Mouse (Mus musculus) large intestine, adult 2 months (tissue): ENCODE measurements around the gene Pmpca. TPM values are rescaled to one million over a fixed set of nuclear protein-coding genes. Genes with fewer than 3 reads are reported as not detected.

Experiments
- DNase-seq: peaks from one replicate; pipeline ENCODE4 v3.0.0-alpha.2; 2012; ENCODE audit warnings: low read depth, low spot score
- WGBS: fragments of 180-500 bp; shearing (Covaris S2); methylation state at CpG from one replicate; pipeline ENCODE4 v1.1.7; 2018; 5-methylcytosine and 5-hydroxymethylcytosine counted together
- polyA plus RNA-seq: library from polyadenylated mRNA; depleted of rRNA; stranded (reverse); fragments of >200 nt; gene quantifications from 2 replicates; pipeline ENCODE4 v1.2.3, GENCODE M21; 2012

The Pmpca gene
- polyA plus RNA-seq, 1 experiment: 32.9 TPM

- DNase-seq: no peak
Measured at GRCm38 (mm10) chr2:26417066-26417465, 27.9 kb downstream of the Pmpca start.

DNA sequence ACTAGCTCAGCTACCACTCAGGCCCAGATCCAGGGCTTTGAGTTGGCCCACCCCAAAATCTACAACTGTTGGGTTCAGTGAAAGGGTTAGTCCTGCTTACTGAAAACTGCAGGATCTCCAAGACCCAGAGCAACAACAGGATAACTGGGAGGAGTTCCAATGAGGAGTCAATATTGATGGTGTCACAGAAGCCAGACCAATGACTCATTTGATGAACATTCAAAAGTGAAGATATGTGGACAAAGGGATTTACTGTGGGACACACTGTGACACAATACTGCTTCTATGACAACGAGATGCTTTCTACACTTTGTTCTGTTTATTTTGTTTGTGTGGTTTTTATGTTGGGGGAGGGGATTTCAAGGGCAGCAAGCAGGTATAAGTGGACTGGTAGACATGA is 29.0 kb downstream of the Pmpca start:
- WGBS: 59% methylated on average over 1 of the region's 1 CpGs
- no peak for DNase-seq

DNA sequence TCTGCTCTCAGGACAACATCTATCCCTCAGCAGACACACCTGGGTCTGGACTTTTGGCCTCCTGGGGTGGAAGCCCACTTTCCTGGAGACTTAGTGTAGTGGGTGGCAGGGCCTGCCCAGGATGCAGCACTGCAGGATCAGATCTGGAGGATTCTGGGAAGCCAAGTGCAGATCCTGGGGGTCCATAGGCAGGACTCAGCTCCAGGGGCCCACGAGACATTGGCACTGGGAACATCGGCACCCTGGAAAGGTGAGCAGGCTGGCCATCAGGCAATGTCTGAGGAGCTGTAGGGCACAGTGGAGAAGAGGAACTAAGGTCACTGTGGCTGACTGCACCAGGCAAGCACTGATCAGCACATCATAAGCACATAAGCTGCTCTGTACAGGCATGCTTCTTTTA is 32.8 kb downstream of the Pmpca start:
- 100% methylated on average over 2 of the region's 2 CpGs for WGBS
- DNase-seq: no peak

DNA sequence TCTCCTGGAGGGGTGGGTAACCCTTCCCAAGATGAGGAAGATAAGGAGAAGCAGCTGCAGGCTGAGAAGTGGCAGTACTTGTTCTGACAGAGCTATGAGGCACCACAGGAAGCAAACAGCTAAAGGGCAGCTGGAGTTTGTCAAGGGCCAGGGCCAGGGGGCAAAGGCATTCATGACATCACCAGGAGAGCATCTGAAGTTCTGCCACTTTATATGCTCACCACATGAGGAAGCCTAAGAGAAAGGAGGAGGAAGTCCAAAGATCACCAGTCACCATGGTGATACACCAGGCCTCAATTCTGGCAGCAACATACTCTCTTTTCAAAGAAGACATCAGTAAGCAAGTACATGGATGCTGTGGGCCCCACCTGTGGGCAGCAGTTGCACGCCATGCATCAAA is 33.9 kb downstream of the Pmpca start:
- 58% methylated on average over 1 of the region's 1 CpGs for WGBS
- no peak for DNase-seq

- no peak for DNase-seq
- 97% methylated on average over 2 of the region's 2 CpGs for WGBS
Measured at GRCm38 (mm10) chr2:26424541-26424940, 35.4 kb downstream of the Pmpca start.

DNA sequence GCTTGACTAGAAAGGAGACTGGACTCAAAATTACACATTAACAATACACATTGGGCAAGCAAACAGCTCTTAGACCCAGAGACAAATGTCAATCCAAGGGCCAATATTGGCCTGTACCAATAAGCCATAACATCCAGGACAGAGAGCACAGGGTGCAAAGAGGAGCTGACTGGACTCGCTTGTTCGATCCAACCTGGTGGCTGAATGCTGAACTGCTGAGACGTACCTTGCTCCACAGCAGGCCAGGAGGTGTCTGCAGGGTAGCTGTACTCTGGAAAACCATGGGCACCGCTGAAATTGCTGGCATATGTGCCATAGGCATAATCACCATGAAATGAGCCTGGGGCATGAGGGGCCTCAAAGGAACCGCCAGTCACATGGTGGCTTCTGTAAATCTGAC is 40.7 kb downstream of the Pmpca start:
- DNase-seq: no peak

GRCm38 (mm10) chr2:26434791-26435572 is 45.8 kb downstream of the Pmpca start:
- no peak for DNase-seq
- WGBS: 87% methylated on average over 7 of the region's 7 CpGs

More for the DNA sequence above, 40.7 kb downstream of the Pmpca start:
- WGBS: 95% methylated on average over 5 of the region's 5 CpGs

- 61% methylated on average over 4 of the region's 4 CpGs for WGBS
- DNase-seq: no peak
Measured at GRCm38 (mm10) chr2:26437221-26437620, 48.1 kb downstream of the Pmpca start.

- no peak for DNase-seq
- WGBS: 83% methylated on average over 7 of the region's 7 CpGs
Measured at GRCm38 (mm10) chr2:26438373-26438772, 49.2 kb downstream of the Pmpca start.

DNA sequence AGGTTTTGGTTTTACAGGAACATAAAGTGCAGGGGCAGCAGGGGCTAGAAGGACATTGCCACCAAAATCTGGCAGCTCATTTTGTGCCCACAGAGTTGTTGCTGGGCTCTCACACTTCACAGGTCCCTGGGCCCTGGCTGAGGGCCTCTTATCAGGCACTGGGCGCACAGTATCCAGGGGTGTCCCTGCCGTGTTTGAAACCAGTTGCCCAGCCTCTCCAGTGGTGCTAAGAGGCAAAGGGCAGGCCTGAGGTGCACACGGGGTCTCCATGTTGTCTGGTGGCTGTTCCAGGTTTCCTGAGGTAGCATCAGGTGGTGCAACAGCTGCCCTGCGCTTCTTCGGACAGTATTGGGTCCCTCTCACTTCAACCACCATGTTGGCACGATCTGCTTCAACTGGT is 50.5 kb downstream of the Pmpca start:
- WGBS: 86% methylated on average over 6 of the region's 6 CpGs
- DNase-seq: no peak

GRCm38 (mm10) chr2:26441261-26441660 is 52.1 kb downstream of the Pmpca start:
- no peak for DNase-seq
- WGBS: 91% methylated on average over 4 of the region's 4 CpGs

GRCm38 (mm10) chr2:26441688-26442087 is 52.5 kb downstream of the Pmpca start:
- 38% methylated on average over 5 of the region's 5 CpGs for WGBS
- no peak for DNase-seq

GRCm38 (mm10) chr2:26442843-26443242 is 53.7 kb downstream of the Pmpca start:
- no peak for DNase-seq
- 95% methylated on average over 1 of the region's 1 CpGs for WGBS

GRCm38 (mm10) chr2:26443876-26444275 is 54.7 kb downstream of the Pmpca start:
- DNase-seq: no peak

GRCm38 (mm10) chr2:26444368-26444767 is 55.2 kb downstream of the Pmpca start:
- no peak for DNase-seq
- whole genome bisulfite sequencing: 1% methylated on average over 15 of the region's 15 CpGs

More at GRCm38 (mm10) chr2:26443876-26444275, 54.7 kb downstream of the Pmpca start:
- 21% methylated on average over 3 of the region's 3 CpGs for WGBS

DNA sequence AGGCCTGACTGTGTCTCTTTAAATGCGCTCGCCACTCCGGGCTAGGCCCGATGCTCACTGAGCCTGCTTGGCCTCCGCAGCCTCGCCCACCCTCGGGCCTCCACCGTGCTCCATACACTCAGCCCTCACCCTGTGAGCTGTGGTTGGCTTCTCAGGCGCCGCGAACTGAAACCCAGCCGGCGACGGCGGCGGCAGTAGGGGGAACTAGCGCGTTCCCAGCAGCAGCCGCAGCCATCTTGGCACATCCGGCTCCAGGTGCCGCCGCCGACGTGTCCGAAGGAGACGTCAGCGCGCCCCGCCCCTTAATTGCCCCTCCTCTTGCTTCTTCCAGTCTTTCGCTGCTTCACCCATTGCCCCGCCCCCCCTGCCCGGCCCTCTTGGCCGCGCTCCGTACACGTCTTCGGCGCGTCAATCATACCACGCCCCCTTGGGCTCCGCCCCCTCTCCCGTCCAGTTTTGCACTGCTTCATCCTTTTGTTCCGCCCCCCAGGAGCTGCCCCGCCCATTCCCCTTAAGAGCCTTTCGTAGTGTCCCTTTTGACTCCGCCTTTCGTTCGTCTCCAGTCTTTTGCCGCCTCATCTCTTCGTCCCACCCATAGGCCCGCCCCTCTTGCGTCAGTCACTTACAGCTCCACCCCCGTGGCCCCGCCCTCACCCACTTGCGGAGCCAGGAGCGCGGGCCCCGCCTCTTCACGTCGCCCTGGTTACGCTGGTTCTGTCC is 56.0 kb downstream of the Pmpca start, which contains the start of gene Sec16a:
Gene Sec16a, minus strand, starts transcription at position 271 of the 720 bp plus-strand sequence.
- DNase-seq: peak; percentile 100
- WGBS: under 1% methylated on average over 61 of the region's 61 CpGs

DNA sequence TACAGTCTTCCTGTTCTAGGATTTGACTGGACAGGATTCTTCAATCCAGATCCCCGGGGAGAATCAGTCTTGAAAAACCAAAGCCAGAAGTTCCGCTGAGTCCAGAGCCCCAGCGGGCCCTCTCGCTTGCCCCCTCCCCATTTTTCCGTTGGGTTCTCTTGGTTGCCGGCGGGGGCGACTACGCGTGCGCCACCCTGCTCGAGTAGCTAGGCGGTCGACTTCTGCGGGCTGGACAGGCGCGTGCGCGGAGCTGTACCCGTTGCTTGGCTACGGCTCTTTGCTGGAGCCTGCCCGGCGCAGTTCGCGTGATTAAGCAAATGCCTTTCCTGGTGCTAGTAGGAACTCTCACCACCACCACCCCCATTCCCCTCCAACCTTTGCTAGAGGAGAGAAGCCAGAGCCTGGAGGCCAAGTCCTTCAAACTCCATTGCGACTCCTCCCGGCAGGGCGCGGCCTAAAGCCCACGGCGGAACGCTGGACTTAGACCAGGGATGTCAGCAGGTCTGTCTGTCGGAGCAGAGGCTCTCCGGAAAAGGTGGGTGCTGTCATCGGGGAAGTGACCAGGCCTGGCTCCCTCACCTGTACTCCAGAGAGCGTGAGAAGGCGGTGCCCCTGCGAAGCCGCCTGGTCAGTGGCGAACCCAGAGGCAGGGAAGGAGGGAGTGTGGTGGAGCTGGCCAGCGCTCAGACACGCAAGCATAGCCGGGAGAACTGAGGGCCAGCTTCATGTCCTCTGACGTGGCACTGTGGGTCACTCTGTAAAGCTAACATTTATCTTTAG is 56.7 kb downstream of the Pmpca start:
- DNase-seq: peak; percentile 60
- WGBS: under 1% methylated on average over 44 of the region's 44 CpGs

- no peak for DNase-seq
- 62% methylated on average over 4 of the region's 4 CpGs for WGBS
Measured at GRCm38 (mm10) chr2:26446671-26447070, 57.5 kb downstream of the Pmpca start.
